ENCODE assay signal across 25 mouse cellular contexts in the genomic region with DNA sequence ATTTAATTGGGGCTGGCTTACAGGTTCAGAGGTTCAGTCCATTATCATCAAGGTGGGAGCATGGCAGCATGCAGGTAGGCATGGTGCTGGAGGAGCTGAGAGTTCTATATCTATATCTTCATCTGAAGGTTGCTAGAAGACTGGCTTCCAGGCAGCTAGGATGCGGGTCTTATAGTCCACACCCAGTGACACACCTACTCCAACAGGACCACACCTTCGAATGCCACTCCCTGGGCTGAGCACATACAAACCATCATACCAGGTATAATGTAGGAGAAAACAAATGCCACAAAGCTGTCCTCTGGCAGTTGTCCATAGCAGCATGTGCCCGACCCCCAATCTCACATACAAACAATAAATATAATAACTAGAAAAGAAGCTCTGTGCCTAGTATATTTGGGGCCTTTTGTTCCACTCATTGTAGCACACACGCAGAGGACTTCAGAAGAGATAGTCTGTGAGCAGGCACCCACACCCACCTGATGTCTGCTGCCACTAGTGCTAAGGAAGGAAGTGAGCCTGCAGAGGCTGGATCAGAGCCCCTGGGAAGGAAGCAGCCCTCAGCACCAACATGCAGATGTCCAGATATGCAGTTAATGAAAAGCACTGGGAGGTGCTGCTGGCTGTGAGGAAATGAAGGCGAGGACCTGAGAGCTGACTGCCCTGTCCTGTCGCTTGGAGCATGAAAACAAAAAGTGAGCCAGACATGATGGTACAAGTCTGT. TPM values are rescaled to one million over a fixed set of nuclear protein-coding genes. Genes with fewer than 3 reads are reported as not detected.
DNase-seq lines count a peak whose midpoint lies in the region; ATAC-seq lines count a peak whose summit lies in the region.
"Had no signal": no experiment of that assay in that cellular context is flagged by ENCODE, and none has a peak within 500 bp of the region (broad histone marks: within the 10 kb centered on the region; RNA-seq: fewer than 3 reads in every experiment).

No protein-coding gene starts in this region.

- peak; percentile 11 for DNase-seq in adrenal gland, postnatal 14 days
- DNase-seq in adrenal gland, adult (ENCODE audit: inconsistent age in 2 of 2, low spot score in 1 of 2) = no peak
- peak; percentile 41 for DNase-seq in kidney, postnatal 14 days
- DNase-seq in embryo, embryonic 9.5 days (ENCODE audit: extremely low spot score) = no peak
- no peak for DNase-seq in adrenal gland, postnatal 10 days
- DNase-seq: adrenal gland, postnatal 36 days; cerebellum, adult 18-20 months; cerebellum, postnatal 25 days; gastrocnemius, adult 2 months; heart, postnatal 36 days; thymus, postnatal 36 days had no signal

- no peaks in the 10 kb centered on the region for H3K4me1 ChIP-seq in kidney, embryonic 15.5 days
- H3K4me1 ChIP-seq in megakaryocyte, embryonic 14.5 days = peaks cover 46% of the 10 kb centered on the region
- H3K4me1 ChIP-seq: embryonic facial prominence, embryonic 10.5 days; hindbrain, embryonic 15.5 days; neural tube, embryonic 15.5 days had no signal

- H3K4me2 ChIP-seq in kidney, embryonic 15.5 days = no peak overlapping the region
- H3K4me2 ChIP-seq: hindbrain, embryonic 15.5 days; neural tube, embryonic 15.5 days had no signal

- no peak overlapping the region for H3K4me3 ChIP-seq in kidney, embryonic 15.5 days (replicated peaks)
- H3K4me3 ChIP-seq in megakaryocyte, embryonic 14.5 days (replicated peaks) = peak overlapping the region; percentile 57
- H3K4me3 ChIP-seq: embryonic facial prominence, embryonic 10.5 days; gastrocnemius, adult 2 months; heart, embryonic 10.5 days; hindbrain, embryonic 15.5 days; neural tube, embryonic 15.5 days had no signal

- WGBS in kidney, embryonic 15.5 days = 90% methylated on average over 6 of the region's 6 CpGs

- H3K36me3 ChIP-seq in kidney, embryonic 15.5 days = peaks cover 88% of the 10 kb centered on the region
- H3K36me3 ChIP-seq in megakaryocyte, embryonic 14.5 days (replicated peaks; ENCODE audit: low read length) = peaks cover 92% of the 10 kb centered on the region

- H3K9me3 ChIP-seq in kidney, embryonic 15.5 days (replicated peaks) = no peaks in the 10 kb centered on the region
- no peaks in the 10 kb centered on the region for H3K9me3 ChIP-seq in megakaryocyte, embryonic 14.5 days
- H3K9me3 ChIP-seq: embryonic facial prominence, embryonic 10.5 days; heart, embryonic 10.5 days; hindbrain, embryonic 15.5 days; neural tube, embryonic 15.5 days had no signal

- no peaks in the 10 kb centered on the region for H3K27me3 ChIP-seq in kidney, embryonic 15.5 days
- H3K27me3 ChIP-seq in megakaryocyte, embryonic 14.5 days (replicated peaks) = no peaks in the 10 kb centered on the region
- H3K27me3 ChIP-seq: hindbrain, embryonic 15.5 days; neural tube, embryonic 15.5 days had no signal

- no peak overlapping the region for H3K9ac ChIP-seq in kidney, embryonic 15.5 days
- H3K9ac ChIP-seq: hindbrain, embryonic 15.5 days; neural tube, embryonic 15.5 days had no signal

- no peak overlapping the region for H3K27ac ChIP-seq in kidney, embryonic 15.5 days
- H3K27ac ChIP-seq: embryonic facial prominence, embryonic 10.5 days; gastrocnemius, adult 2 months; heart, embryonic 10.5 days; hindbrain, embryonic 15.5 days; neural tube, embryonic 15.5 days had no signal

- ATAC-seq in kidney, embryonic 15.5 days (replicated peaks; ENCODE audit: low FRiP score) = no peak
- no peak for ATAC-seq in megakaryocyte, adult 5-6 weeks (ENCODE audit: poor library complexity, severe bottlenecking)
- ATAC-seq: activated CD4-positive, CD25-positive, alpha-beta regulatory T cell, adult 4 months; intestine, embryonic 16.5 days; midbrain, embryonic 16.5 days had no signal

RNA-seq across cellular contexts. Expression of a gene that starts 13.6 kb away (rescaled TPM):
- 116 and 119 TPM in 2 replicates for total RNA-seq in adrenal gland, postnatal 14 days (2021)
- polyA plus RNA-seq in kidney, embryonic 15.5 days (2015; fragmentation: Nextera tagmentation; extraction: Ambion mirVana) = 81.9 and 91.5 TPM in 2 replicates
- 153 and 336 TPM in 2 replicates for polyA plus RNA-seq in megakaryocyte, embryonic 14.5 days (2012; ENCODE audit: insufficient read depth, low replicate concordance)
- 56.6 and 62.8 TPM in 2 replicates for total RNA-seq in megakaryocyte, adult 5-6 weeks (2015)
- total RNA-seq in megakaryocyte, adult 5-6 weeks (2017) = 33.2 and 37.8 TPM in 2 replicates
- 100 to 1,000 TPM; 108 to 117 TPM for total RNA-seq in adrenal gland, postnatal 10 days (2021)

RNA-seq across cellular contexts. Expression of a gene that starts 22.0 kb away (rescaled TPM):
- 19.3 and 26.2 TPM in 2 replicates for total RNA-seq in adrenal gland, postnatal 14 days (2021)
- polyA plus RNA-seq in kidney, embryonic 15.5 days (2015; fragmentation: Nextera tagmentation; extraction: Ambion mirVana) = 8.8 and 10.0 TPM in 2 replicates
- polyA plus RNA-seq in megakaryocyte, embryonic 14.5 days (2012; ENCODE audit: insufficient read depth, low replicate concordance) = 14.8 and 22.5 TPM in 2 replicates
- 8.3 and 8.6 TPM in 2 replicates for total RNA-seq in megakaryocyte, adult 5-6 weeks (2015)
- total RNA-seq in megakaryocyte, adult 5-6 weeks (2017) = 9.3 and 10.3 TPM in 2 replicates
- total RNA-seq in adrenal gland, postnatal 10 days (2021) = 10 to 100 TPM; 18.8 to 21.6 TPM

RNA-seq across cellular contexts. Expression of a gene that starts 26.5 kb away (rescaled TPM):
- total RNA-seq in adrenal gland, postnatal 14 days (2021) = 53.4 TPM in 1 of 2 replicates, not detected in the other
- 8.8 and 13.1 TPM in 2 replicates for polyA plus RNA-seq in kidney, embryonic 15.5 days (2015; fragmentation: Nextera tagmentation; extraction: Ambion mirVana)
- 114 TPM in 1 of 2 replicates, not detected in the other for polyA plus RNA-seq in megakaryocyte, embryonic 14.5 days (2012; ENCODE audit: insufficient read depth, low replicate concordance)
- total RNA-seq in megakaryocyte, adult 5-6 weeks (2015) = 90.8 and 107 TPM in 2 replicates
- total RNA-seq in megakaryocyte, adult 5-6 weeks (2017) = 79.2 and 97.6 TPM in 2 replicates
- total RNA-seq in adrenal gland, postnatal 10 days (2021) = 100 to 1,000 TPM in 1 of 2 experiments, 10 to 100 TPM in 1; 52.0 to 144 TPM
- total RNA-seq: gastrocnemius, adult 2 months; heart, postnatal 36 days; left cerebral cortex, adult 18-20 months; left cerebral cortex, postnatal 36 days had no signal
- polyA plus RNA-seq: activated CD4-positive, CD25-positive, alpha-beta regulatory T cell, adult 4 months; forebrain, embryonic 11.5 days; midbrain, embryonic 16.5 days had no signal

RNA-seq across cellular contexts. Expression of a gene that starts 30.0 kb away (rescaled TPM):
- total RNA-seq in adrenal gland, postnatal 14 days (2021) = 1.7 and 2.6 TPM in 2 replicates
- polyA plus RNA-seq in kidney, embryonic 15.5 days (2015; fragmentation: Nextera tagmentation; extraction: Ambion mirVana) = 2.5 TPM in 1 of 2 replicates, not detected in the other
- polyA plus RNA-seq in megakaryocyte, embryonic 14.5 days (2012; ENCODE audit: insufficient read depth, low replicate concordance) = not detected in 2 replicates
- total RNA-seq in megakaryocyte, adult 5-6 weeks (2015) = not detected in 2 replicates
- not detected in 2 replicates for total RNA-seq in megakaryocyte, adult 5-6 weeks (2017)
- 1 to 10 TPM; 1.3 to 1.5 TPM for total RNA-seq in adrenal gland, postnatal 10 days (2021)
- total RNA-seq: gastrocnemius, adult 2 months; heart, postnatal 36 days; left cerebral cortex, adult 18-20 months; left cerebral cortex, postnatal 36 days had no signal
- polyA plus RNA-seq: activated CD4-positive, CD25-positive, alpha-beta regulatory T cell, adult 4 months; embryonic facial prominence, embryonic 10.5 days; forebrain, embryonic 11.5 days; gonadal fat pad, adult 2 months; heart, embryonic 10.5 days; hindbrain, embryonic 15.5 days; intestine, embryonic 16.5 days; midbrain, embryonic 16.5 days; neural tube, embryonic 15.5 days had no signal

RNA-seq across cellular contexts. Expression of a gene that starts 30.1 kb away (rescaled TPM):
- total RNA-seq in adrenal gland, postnatal 14 days (2021) = 72.2 and 240 TPM in 2 replicates
- polyA plus RNA-seq in kidney, embryonic 15.5 days (2015; fragmentation: Nextera tagmentation; extraction: Ambion mirVana) = 2.3 and 6.6 TPM in 2 replicates
- 7.1 and 10.7 TPM in 2 replicates for polyA plus RNA-seq in megakaryocyte, embryonic 14.5 days (2012; ENCODE audit: insufficient read depth, low replicate concordance)
- total RNA-seq in megakaryocyte, adult 5-6 weeks (2015) = not detected in 2 replicates
- total RNA-seq in megakaryocyte, adult 5-6 weeks (2017) = 0.04 TPM in 1 of 2 replicates, not detected in the other
- total RNA-seq in adrenal gland, postnatal 10 days (2021) = 100 to 1,000 TPM; 211 to 416 TPM
- total RNA-seq: gastrocnemius, adult 2 months; heart, postnatal 36 days; left cerebral cortex, adult 18-20 months; left cerebral cortex, postnatal 36 days had no signal
- polyA plus RNA-seq: embryonic facial prominence, embryonic 10.5 days; forebrain, embryonic 11.5 days; hindbrain, embryonic 15.5 days; midbrain, embryonic 16.5 days had no signal

Comparison
In these comparisons a context has a peak if more than half of its experiments do, and no peak if none do; other contexts are left out.
1. DNase-seq: peak in adrenal gland, postnatal 14 days (single experiment) and kidney, postnatal 14 days (single experiment); none in adrenal gland, adult (0 of 2), embryo, embryonic 9.5 days (single experiment) and adrenal gland, postnatal 10 days (single experiment).